Mouse (Mus musculus) T-helper 2 cell (primary cell): ENCODE data around the gene Ddx54.

Experiments used
- in situ Hi-C: fragments of 300-600 bp; cut with MboI, MseI; formaldehyde crosslinking; loops from one replicate; pipeline ENCODE4 v1.15.1; 2025; ENCODE audit warnings: high pct_unique_total_duplicates

Ddx54 gene

GRCm38 (mm10) chr5:120612442-120612821, at the start of gene Ddx54, which contains the start of gene Rita1:
Gene Ddx54, plus strand, starts transcription at chr5:120612739.
Gene Rita1, minus strand, starts transcription at chr5:120612589.
- in situ Hi-C loops = no loop called here

- in situ Hi-C loops = no loop called here
Observed at GRCm38 (mm10) chr5:120562956-120563913, 49.3 kb upstream of the Ddx54 start.

- in situ Hi-C loops = no loop called here
Observed at GRCm38 (mm10) chr5:120563914-120564311, 48.6 kb upstream of the Ddx54 start.

- in situ Hi-C loops = no loop called here
Observed at GRCm38 (mm10) chr5:120565171-120565905, 47.2 kb upstream of the Ddx54 start.

- in situ Hi-C loops = no loop called here
Observed at GRCm38 (mm10) chr5:120566101-120566500, 46.4 kb upstream of the Ddx54 start.

- in situ Hi-C loops = no loop called here
Observed at GRCm38 (mm10) chr5:120566681-120567252, 45.8 kb upstream of the Ddx54 start.

GRCm38 (mm10) chr5:120567253-120567701, 45.3 kb upstream of the Ddx54 start:
- in situ Hi-C loops = no loop called here

- in situ Hi-C loops = no loop called here
Observed at GRCm38 (mm10) chr5:120567761-120568211, 44.8 kb upstream of the Ddx54 start.

- in situ Hi-C loops = no loop called here
Observed at GRCm38 (mm10) chr5:120568336-120568768, 44.2 kb upstream of the Ddx54 start.

- in situ Hi-C loops = no loop called here
Observed at GRCm38 (mm10) chr5:120568964-120569363, 43.6 kb upstream of the Ddx54 start.

- in situ Hi-C loops = no loop called here
Observed at GRCm38 (mm10) chr5:120569791-120570190, 42.7 kb upstream of the Ddx54 start.

GRCm38 (mm10) chr5:120570289-120570897, 42.1 kb upstream of the Ddx54 start:
- in situ Hi-C loops = no loop called here

- in situ Hi-C loops = no loop called here
Observed at GRCm38 (mm10) chr5:120571056-120571740, 41.3 kb upstream of the Ddx54 start.

- in situ Hi-C loops = no loop called here
Observed at GRCm38 (mm10) chr5:120574469-120575063, 38.0 kb upstream of the Ddx54 start.

GRCm38 (mm10) chr5:120576781-120577301, 35.7 kb upstream of the Ddx54 start:
- in situ Hi-C loops = no loop called here

GRCm38 (mm10) chr5:120577935-120578441, 34.6 kb upstream of the Ddx54 start:
- in situ Hi-C loops = no loop called here

GRCm38 (mm10) chr5:120578504-120579081, 33.9 kb upstream of the Ddx54 start:
- in situ Hi-C loops = no loop called here

GRCm38 (mm10) chr5:120579211-120579897, 33.2 kb upstream of the Ddx54 start:
- in situ Hi-C loops = no loop called here
